16 mouse cellular contexts compared by ENCODE assay signal in genomic region chr13:45783681-45784080, GRCm38 (mm10).
DNase-seq lines count a peak whose midpoint lies in the region; ATAC-seq and TF ChIP-seq lines count a peak whose summit lies in the region.
"Had no signal": no experiment of that assay in that cellular context is flagged by ENCODE, and none has a peak within 500 bp of the region (broad histone marks: within the 10 kb centered on the region; RNA-seq: fewer than 3 reads in every experiment).

No protein-coding gene starts in this region.

- TF ChIP-seq CTCF in lung, embryonic 14.5 days (IDR thresholded peaks at IDR 0.05; ENCODE audit: low read depth), result no peak

- DNase-seq in forebrain, embryonic 14.5 days (ENCODE audit: low spot score), result peak; percentile 18
- DNase-seq in forebrain, embryonic 10.5 days (ENCODE audit: extremely low spot score, low spot score), result no peak
- peak; percentile 40 for DNase-seq in lung, embryonic 14.5 days
- no peak for DNase-seq in lung, postnatal 25 days (ENCODE audit: low spot score)
- peak; percentile 73 for DNase-seq in brain, adult 2 months (ENCODE audit: low read depth, low spot score)
- DNase-seq in lung, postnatal 4 days, result peak; percentile 35 to 47
- DNase-seq in kidney, adult 18-20 months, result no peak
- DNase-seq in natural killer cell, adult 2 months (ENCODE audit: low spot score in 2 of 2), result no peak
- DNase-seq: kidney, postnatal 25 days; layer of hippocampus, postnatal 36 days; liver, embryonic 13.5 days; thymus, adult 18-20 months had no signal

- H3K9ac ChIP-seq in forebrain, embryonic 14.5 days (ENCODE audit: low read length), result no peak overlapping the region
- no peak overlapping the region for H3K9ac ChIP-seq in lung, embryonic 14.5 days
- H3K9ac ChIP-seq: forebrain, embryonic 13.5 days; liver, embryonic 13.5 days; midbrain, embryonic 12.5 days had no signal

- H3K4me3 ChIP-seq in forebrain, embryonic 14.5 days (ENCODE audit: low read depth, low read length), result no peak overlapping the region
- H3K4me3 ChIP-seq in forebrain, embryonic 10.5 days, result no peak overlapping the region
- no peak overlapping the region for H3K4me3 ChIP-seq in lung, embryonic 14.5 days (ENCODE audit: low read depth, low read length)
- H3K4me3 ChIP-seq: forebrain, embryonic 13.5 days; liver, embryonic 13.5 days; midbrain, embryonic 12.5 days had no signal

- peaks cover 5% of the 10 kb centered on the region for H3K4me1 ChIP-seq in forebrain, embryonic 14.5 days (ENCODE audit: control insufficient read depth, insufficient read depth, low read length)
- peaks cover 6% of the 10 kb centered on the region for H3K4me1 ChIP-seq in forebrain, embryonic 10.5 days
- H3K4me1 ChIP-seq in lung, embryonic 14.5 days (ENCODE audit: insufficient read depth), result no peaks in the 10 kb centered on the region
- H3K4me1 ChIP-seq: liver, embryonic 13.5 days; midbrain, embryonic 12.5 days had no signal

- H3K27me3 ChIP-seq in forebrain, embryonic 14.5 days (replicated peaks; ENCODE audit: control insufficient read depth, insufficient read depth, low read length), result no peaks in the 10 kb centered on the region
- no peaks in the 10 kb centered on the region for H3K27me3 ChIP-seq in forebrain, embryonic 10.5 days (ENCODE audit: poor library complexity, severe bottlenecking)
- no peaks in the 10 kb centered on the region for H3K27me3 ChIP-seq in lung, embryonic 14.5 days (ENCODE audit: insufficient read depth, low read length)
- H3K27me3 ChIP-seq: forebrain, embryonic 13.5 days; liver, embryonic 13.5 days; midbrain, embryonic 12.5 days had no signal

- no peak for ATAC-seq in forebrain, embryonic 14.5 days
- ATAC-seq in lung, embryonic 14.5 days (ENCODE audit: insufficient read depth), result no peak
- ATAC-seq: CD4-positive, CD25-positive, alpha-beta regulatory T cell, adult 4 months; forebrain, embryonic 13.5 days; inflammation-experienced regulatory T-cells, adult 6 months had no signal

- no peak overlapping the region for H3K27ac ChIP-seq in forebrain, embryonic 14.5 days (ENCODE audit: low read depth, low read length)
- H3K27ac ChIP-seq in forebrain, embryonic 10.5 days, result no peak overlapping the region
- no peak overlapping the region for H3K27ac ChIP-seq in lung, embryonic 14.5 days (ENCODE audit: low read depth)
- H3K27ac ChIP-seq: forebrain, embryonic 13.5 days; liver, embryonic 13.5 days; midbrain, embryonic 12.5 days had no signal

- no peaks in the 10 kb centered on the region for H3K36me3 ChIP-seq in forebrain, embryonic 14.5 days (ENCODE audit: control insufficient read depth, insufficient read depth, low read length)
- no peaks in the 10 kb centered on the region for H3K36me3 ChIP-seq in forebrain, embryonic 10.5 days (replicated peaks)
- no peaks in the 10 kb centered on the region for H3K36me3 ChIP-seq in lung, embryonic 14.5 days (ENCODE audit: insufficient read depth)
- H3K36me3 ChIP-seq: liver, embryonic 13.5 days; midbrain, embryonic 12.5 days had no signal

- H3K4me2 ChIP-seq in forebrain, embryonic 14.5 days (ENCODE audit: low read length), result no peak overlapping the region
- H3K4me2 ChIP-seq in lung, embryonic 14.5 days, result no peak overlapping the region
- H3K4me2 ChIP-seq: forebrain, embryonic 13.5 days; liver, embryonic 13.5 days; midbrain, embryonic 12.5 days had no signal

- WGBS in forebrain, embryonic 14.5 days, result 43% methylated on average over 10 of the region's 10 CpGs
- WGBS in forebrain, embryonic 10.5 days, result 85% methylated on average over 10 of the region's 10 CpGs
- WGBS in lung, embryonic 14.5 days, result 66% methylated on average over 10 of the region's 10 CpGs

- H3K9me3 ChIP-seq in forebrain, embryonic 14.5 days (replicated peaks; ENCODE audit: control insufficient read depth, low read length), result no peaks in the 10 kb centered on the region
- no peaks in the 10 kb centered on the region for H3K9me3 ChIP-seq in forebrain, embryonic 10.5 days
- no peaks in the 10 kb centered on the region for H3K9me3 ChIP-seq in lung, embryonic 14.5 days (ENCODE audit: low read depth, low read length)
- H3K9me3 ChIP-seq: liver, embryonic 13.5 days; midbrain, embryonic 12.5 days had no signal

Comparison
In these comparisons a context has a peak if more than half of its experiments do, and no peak if none do; other contexts are left out.
1. DNase-seq: peak in forebrain, embryonic 14.5 days (single experiment), lung, embryonic 14.5 days (single experiment), brain, adult 2 months (single experiment) and lung, postnatal 4 days (2 of 2); none in forebrain, embryonic 10.5 days (single experiment), lung, postnatal 25 days (single experiment), kidney, adult 18-20 months (single experiment) and natural killer cell, adult 2 months (0 of 2).